Mouse (Mus musculus): ENCODE measurements around the gene Tdrd9. TPM values are rescaled to one million over a fixed set of nuclear protein-coding genes. Genes with fewer than 3 reads are reported as not detected.
"Not testable (repeated sequence)": the region's sequence is repeated elsewhere in the genome, so short reads cannot be mapped to it uniquely, and the experiment has no call there.

Gene Tdrd9
- total and polyA plus RNA-seq, 2 experiments from 2014 or later = 0.39 to 1.5 TPM

DNA sequence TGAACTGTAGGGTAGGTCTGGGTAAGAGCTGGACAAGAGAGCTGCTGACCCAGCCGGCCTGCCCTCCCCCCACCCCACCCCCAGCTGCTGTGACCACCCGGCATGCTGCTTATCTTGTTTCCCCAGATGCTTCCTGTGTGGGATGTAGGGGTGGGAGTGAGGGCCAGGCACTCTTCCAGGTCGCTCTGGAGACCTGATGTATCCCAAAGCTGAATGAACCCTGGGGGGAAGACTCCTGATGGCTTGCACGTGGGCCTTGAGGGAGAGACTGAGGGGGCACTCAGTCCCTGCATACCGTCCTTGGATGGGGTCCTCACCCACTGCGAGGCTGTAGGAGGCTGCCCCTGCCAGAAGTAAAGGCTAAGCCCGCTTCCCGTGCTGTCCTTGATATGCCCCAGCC lies 26.2 kb upstream of the Tdrd9 start:
- no peak for ATAC-seq (ENCODE audit: low FRiP score)

DNA sequence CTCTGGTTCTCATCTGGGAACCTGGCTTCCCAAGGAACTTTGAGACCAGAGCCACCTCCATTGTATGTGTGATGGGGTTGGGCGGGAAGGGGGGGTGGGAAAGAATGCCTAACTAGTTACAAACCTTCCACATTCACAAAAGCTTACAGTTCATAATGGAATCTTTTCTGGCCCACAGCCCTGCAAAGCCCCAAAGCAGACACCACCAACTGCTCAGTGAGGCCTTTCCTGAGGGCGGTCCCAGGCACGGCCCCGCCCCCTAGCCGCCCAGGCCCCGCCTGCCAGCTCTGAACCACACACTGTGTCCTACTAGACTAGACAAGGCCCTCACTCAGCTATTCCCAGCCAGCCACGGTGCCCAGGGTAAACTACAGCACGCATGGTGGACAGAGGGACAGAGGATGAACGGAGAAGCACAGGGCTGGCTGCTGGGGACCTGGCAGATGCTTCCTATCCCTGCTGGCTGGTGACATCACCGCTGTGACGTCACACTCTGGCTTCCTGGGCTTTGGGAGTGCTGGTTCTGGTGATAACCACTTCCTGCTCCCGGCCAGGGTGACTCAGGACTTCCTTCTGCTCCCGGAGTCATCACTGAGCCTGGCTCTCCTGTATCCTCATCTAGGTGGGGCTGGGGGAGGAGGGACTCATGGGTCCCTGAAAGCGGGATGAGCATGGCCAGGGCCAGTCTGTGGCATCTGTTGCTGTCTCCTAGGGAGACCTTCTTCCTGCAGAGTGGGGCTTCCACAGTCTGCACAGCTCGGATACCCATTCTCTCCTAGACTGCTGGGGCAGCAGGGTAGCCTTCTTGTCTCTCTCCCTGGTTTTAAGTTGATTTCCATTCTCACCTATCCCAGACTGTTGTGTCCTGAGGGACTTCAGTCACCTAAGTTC lies 25.3 kb upstream of the Tdrd9 start:
- H3K4me1 ChIP-seq (ENCODE audit: insufficient read depth, low read length); H3K36me3 ChIP-seq (ENCODE audit: insufficient read depth, low read length); H3K9ac ChIP-seq (replicated peaks; ENCODE audit: low read length, poor library complexity, severe bottlenecking); H3K4me2 ChIP-seq (ENCODE audit: low read depth, low read length, poor library complexity, severe bottlenecking); DNase-seq (ENCODE audit: low spot score); H3K9me3 ChIP-seq (ENCODE audit: low read length); H3K27me3 ChIP-seq (ENCODE audit: insufficient read depth, low read length); H3K4me3 ChIP-seq (ENCODE audit: low read depth, low read length); H3K27ac ChIP-seq (ENCODE audit: low read depth, low read length): not testable (repeated sequence)
- WGBS = 60% methylated on average over 8 of the region's 15 CpGs
- ATAC-seq (ENCODE audit: low FRiP score) = 0 out of 2 replicates have a peak, but pooled peaks have one; percentile 52

More for the DNA sequence above, 26.2 kb upstream of the Tdrd9 start:
- no peak overlapping the region for H3K9ac ChIP-seq (replicated peaks; ENCODE audit: low read length, poor library complexity, severe bottlenecking)
- 67% methylated on average over 8 of the region's 8 CpGs for WGBS
- TF ChIP-seq CTCF (IDR thresholded peaks at IDR 0.05) = no peak
- H3K36me3 ChIP-seq (ENCODE audit: insufficient read depth, low read length) = no peaks in the 10 kb centered on the region
- H3K4me1 ChIP-seq (ENCODE audit: insufficient read depth, low read length) = no peaks in the 10 kb centered on the region
- no peak overlapping the region for H3K4me2 ChIP-seq (ENCODE audit: low read depth, low read length, poor library complexity, severe bottlenecking)
- H3K27me3 ChIP-seq (ENCODE audit: insufficient read depth, low read length) = no peaks in the 10 kb centered on the region
- H3K9me3 ChIP-seq (ENCODE audit: low read length) = no peaks in the 10 kb centered on the region
- no peak overlapping the region for H3K4me3 ChIP-seq (ENCODE audit: low read depth, low read length)
- no peak overlapping the region for H3K27ac ChIP-seq (ENCODE audit: low read depth, low read length)
- no peak for DNase-seq (ENCODE audit: low spot score)

DNA sequence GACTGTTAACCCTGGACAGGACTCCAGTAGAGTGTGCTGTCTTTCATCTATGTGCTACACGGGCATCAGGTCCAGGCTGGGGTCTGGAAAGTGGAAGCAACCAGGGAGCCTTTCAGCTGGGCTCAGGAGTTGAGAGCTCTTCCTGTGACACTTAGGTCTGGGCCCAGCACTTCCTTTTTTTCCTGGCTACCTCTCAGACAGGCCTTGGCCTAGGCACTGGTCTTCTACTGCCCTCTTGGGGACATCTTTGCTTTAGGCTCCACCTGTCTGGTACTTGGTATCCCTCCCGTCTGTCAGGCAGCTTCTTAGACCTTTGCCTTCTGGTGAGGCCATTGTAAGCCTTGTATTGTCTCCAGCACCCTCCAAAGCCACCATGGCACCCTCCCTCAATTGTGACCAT lies 24.6 kb upstream of the Tdrd9 start:
- Histone ChIP-seq H3K4me1 (ENCODE audit: insufficient read depth, low read length) (no peaks in the 10 kb centered on the region), H3K9me3 (ENCODE audit: low read length) (no peaks in the 10 kb centered on the region), H3K36me3 (ENCODE audit: insufficient read depth, low read length) (no peaks in the 10 kb centered on the region), H3K4me2 (ENCODE audit: low read depth, low read length, poor library complexity, severe bottlenecking) (no peak overlapping the region), H3K9ac (replicated peaks; ENCODE audit: low read length, poor library complexity, severe bottlenecking) (no peak overlapping the region), H3K27ac (ENCODE audit: low read depth, low read length) (no peak overlapping the region), H3K27me3 (ENCODE audit: insufficient read depth, low read length) (no peaks in the 10 kb centered on the region), H3K4me3 (ENCODE audit: low read depth, low read length) (no peak overlapping the region)
- ATAC-seq (ENCODE audit: low FRiP score) = no peak
- 39% methylated on average over 2 of the region's 2 CpGs for WGBS
- peak; percentile 67 for TF ChIP-seq CTCF (IDR thresholded peaks at IDR 0.05)
- peak; percentile 69 for DNase-seq (ENCODE audit: low spot score)

DNA sequence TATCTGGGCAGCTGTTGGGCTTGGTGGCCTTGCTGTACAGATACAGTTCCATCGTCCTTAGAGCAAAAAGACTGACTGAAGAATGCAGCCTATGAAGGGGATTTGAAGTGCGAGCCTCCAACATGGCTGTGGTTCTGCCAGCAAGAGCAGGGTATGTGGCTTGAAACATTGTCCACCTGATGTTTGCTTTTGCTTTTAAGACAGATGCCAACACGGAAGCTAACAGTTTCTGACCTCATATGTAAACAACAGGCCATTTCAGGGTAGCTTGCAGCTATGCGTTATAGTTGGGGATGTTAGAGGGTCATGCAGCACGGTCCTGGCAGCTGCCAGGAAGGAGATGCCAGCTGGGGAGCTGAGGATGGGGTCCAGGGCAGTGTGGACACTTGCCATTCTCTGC lies 20.9 kb upstream of the Tdrd9 start:
- Histone ChIP-seq H3K27me3 (ENCODE audit: insufficient read depth, low read length) (no peaks in the 10 kb centered on the region), H3K9ac (replicated peaks; ENCODE audit: low read length, poor library complexity, severe bottlenecking) (no peak overlapping the region), H3K9me3 (ENCODE audit: low read length) (no peaks in the 10 kb centered on the region), H3K4me1 (ENCODE audit: insufficient read depth, low read length) (no peaks in the 10 kb centered on the region), H3K4me2 (ENCODE audit: low read depth, low read length, poor library complexity, severe bottlenecking) (no peak overlapping the region), H3K36me3 (ENCODE audit: insufficient read depth, low read length) (no peaks in the 10 kb centered on the region), H3K27ac (ENCODE audit: low read depth, low read length) (no peak overlapping the region), H3K4me3 (ENCODE audit: low read depth, low read length) (no peak overlapping the region)
- DNase-seq (ENCODE audit: low spot score) (no peak), ATAC-seq (ENCODE audit: low FRiP score) (no peak)
- WGBS = 82% methylated on average over 5 of the region's 5 CpGs
- no peak for TF ChIP-seq CTCF (IDR thresholded peaks at IDR 0.05)

DNA sequence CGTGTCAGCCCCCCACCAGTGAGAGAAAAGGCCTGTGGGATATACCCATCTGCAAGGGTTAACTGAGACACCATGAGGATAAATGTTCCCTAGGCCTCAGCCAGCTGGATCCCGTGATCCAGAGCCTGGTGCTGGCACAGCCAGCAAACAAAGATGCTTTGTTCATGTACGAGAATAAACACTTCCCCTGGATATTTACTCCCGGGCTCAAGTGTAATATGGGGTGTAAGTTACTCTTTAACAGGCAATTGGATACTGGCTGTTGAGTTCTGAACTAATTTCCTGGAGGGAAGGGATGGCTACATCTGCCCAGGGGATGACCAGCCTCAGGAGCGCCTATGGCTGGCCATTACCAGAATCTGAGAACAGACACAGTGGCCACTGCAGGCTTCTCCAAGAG lies 19.7 kb upstream of the Tdrd9 start:
- WGBS = 63% methylated on average over 5 of the region's 5 CpGs
- no peak overlapping the region for H3K4me3 ChIP-seq (ENCODE audit: low read depth, low read length)
- no peaks in the 10 kb centered on the region for H3K36me3 ChIP-seq (ENCODE audit: insufficient read depth, low read length)
- H3K4me2 ChIP-seq (ENCODE audit: low read depth, low read length, poor library complexity, severe bottlenecking) = no peak overlapping the region
- no peak overlapping the region for H3K9ac ChIP-seq (replicated peaks; ENCODE audit: low read length, poor library complexity, severe bottlenecking)
- no peak for TF ChIP-seq CTCF (IDR thresholded peaks at IDR 0.05)
- ATAC-seq (ENCODE audit: low FRiP score) (no peak), DNase-seq (ENCODE audit: low spot score) (no peak)
- H3K27ac ChIP-seq (ENCODE audit: low read depth, low read length) = no peak overlapping the region
- H3K4me1 ChIP-seq (ENCODE audit: insufficient read depth, low read length) = no peaks in the 10 kb centered on the region
- no peaks in the 10 kb centered on the region for H3K9me3 ChIP-seq (ENCODE audit: low read length)
- H3K27me3 ChIP-seq (ENCODE audit: insufficient read depth, low read length) = no peaks in the 10 kb centered on the region

DNA sequence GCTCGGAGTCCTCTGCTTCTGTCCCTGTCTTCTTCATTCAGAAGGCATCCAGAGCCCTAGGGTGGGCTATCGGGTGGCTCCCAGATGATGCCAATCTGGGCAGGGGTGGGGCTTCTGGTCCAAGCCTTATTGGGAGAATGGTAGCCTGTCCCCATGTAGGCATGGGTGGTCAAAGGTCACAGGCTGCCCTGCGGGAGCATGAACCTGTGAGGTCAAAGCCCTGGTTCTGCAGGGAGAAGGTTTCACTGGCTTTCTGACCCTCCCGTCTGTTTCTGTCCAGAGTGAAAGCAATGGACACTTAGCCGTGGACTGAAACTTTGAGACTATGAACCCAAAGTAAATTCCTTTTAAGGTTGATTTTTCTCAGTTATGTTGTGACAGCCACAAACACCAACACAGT lies 15.2 kb upstream of the Tdrd9 start:
- no peak overlapping the region for H3K27ac ChIP-seq (ENCODE audit: low read depth, low read length)
- WGBS = 81% methylated on average over 5 of the region's 5 CpGs
- no peaks in the 10 kb centered on the region for H3K27me3 ChIP-seq (ENCODE audit: insufficient read depth, low read length)
- peaks cover 17% of the 10 kb centered on the region for H3K36me3 ChIP-seq (ENCODE audit: insufficient read depth, low read length)
- no peak for ATAC-seq (ENCODE audit: low FRiP score)
- H3K4me2 ChIP-seq (ENCODE audit: low read depth, low read length, poor library complexity, severe bottlenecking) = no peak overlapping the region
- no peaks in the 10 kb centered on the region for H3K4me1 ChIP-seq (ENCODE audit: insufficient read depth, low read length)
- no peaks in the 10 kb centered on the region for H3K9me3 ChIP-seq (ENCODE audit: low read length)
- no peak for TF ChIP-seq CTCF (IDR thresholded peaks at IDR 0.05)
- no peak for DNase-seq (ENCODE audit: low spot score)
- no peak overlapping the region for H3K4me3 ChIP-seq (ENCODE audit: low read depth, low read length)
- H3K9ac ChIP-seq (replicated peaks; ENCODE audit: low read length, poor library complexity, severe bottlenecking) = no peak overlapping the region
